Mouse (Mus musculus): ENCODE results near the gene Krt73.

The Krt73 gene

DNA sequence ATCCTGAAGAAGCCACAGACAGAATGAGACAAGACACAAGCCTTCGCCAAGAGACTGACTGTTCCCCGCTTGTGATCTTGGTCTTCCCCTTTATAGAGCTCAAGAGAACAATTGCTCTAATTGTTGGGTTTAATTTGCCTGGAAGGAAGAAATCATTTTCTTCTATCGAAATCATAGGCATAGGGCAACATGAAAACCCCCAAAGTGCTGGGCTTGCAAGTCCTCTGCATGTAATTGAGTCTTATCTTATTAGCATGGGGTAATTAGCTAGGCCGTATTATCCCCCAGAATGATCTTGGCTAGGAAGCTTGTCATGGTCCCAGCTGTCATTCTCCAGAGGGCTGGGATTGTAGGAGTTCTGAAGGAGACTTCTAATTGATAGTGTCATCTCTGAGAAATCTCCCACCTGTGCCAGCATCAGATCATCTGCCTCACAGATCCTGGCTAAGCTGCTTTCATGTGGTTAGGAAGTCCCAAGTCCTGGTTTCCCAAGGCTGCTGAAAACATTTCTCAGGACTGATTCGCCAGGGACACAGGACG, at the start of gene Krt73:
Krt73 (minus strand) TSS at position 51 of the 540 bp plus-strand sequence.
- DNase-seq (ENCODE audit: low spot score in 2 of 2): no peak

DNA sequence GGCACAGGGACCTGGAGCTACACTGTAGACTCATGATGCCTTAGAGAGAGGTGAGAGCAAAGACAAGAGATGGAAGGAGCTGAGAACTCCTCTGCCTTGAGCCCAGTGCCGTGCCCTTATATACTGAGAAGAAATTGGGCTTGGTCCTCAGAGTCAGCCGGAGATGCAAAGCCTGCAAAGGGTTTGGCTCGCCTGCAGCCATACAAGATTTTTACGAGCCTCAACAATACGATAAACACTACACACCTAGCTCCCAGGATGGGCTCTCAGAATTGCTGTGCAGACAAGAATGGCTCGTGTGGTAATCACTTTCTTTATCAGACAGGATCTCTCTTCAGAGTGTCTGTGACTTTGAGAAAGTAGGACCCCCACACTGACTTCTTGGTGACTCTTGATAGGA, 48.5 kb upstream of the Krt73 start, which contains the start of gene Krt1:
Krt1 (minus strand) TSS at position 101 of the 400 bp plus-strand sequence.
- no peak for DNase-seq (ENCODE audit: low spot score in 2 of 2)

DNA sequence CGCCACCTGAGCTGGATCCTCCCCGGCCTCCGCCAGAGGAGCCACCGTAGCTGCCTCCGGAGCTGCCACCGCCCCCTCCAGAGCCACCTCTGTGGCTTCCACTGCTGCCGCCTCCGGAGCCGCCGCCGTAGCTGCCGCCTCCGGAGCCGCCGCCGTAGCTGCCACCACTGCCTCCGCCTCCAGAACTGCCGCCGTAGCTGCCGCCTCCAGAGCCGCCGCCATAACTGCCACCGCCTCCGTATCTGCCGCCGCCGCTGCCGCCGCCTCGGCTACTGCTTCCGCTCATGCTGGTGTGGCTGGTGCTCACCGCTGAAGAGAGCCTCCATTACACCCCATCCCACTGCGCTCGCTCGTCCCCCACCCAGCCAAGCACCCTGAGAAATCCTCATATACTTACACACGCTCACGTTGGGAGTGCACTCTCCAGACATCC, 43.8 kb upstream of the Krt73 start:
- DNase-seq (ENCODE audit: low spot score in 2 of 2): peak in 1 of 2 experiments; percentile 36

DNA sequence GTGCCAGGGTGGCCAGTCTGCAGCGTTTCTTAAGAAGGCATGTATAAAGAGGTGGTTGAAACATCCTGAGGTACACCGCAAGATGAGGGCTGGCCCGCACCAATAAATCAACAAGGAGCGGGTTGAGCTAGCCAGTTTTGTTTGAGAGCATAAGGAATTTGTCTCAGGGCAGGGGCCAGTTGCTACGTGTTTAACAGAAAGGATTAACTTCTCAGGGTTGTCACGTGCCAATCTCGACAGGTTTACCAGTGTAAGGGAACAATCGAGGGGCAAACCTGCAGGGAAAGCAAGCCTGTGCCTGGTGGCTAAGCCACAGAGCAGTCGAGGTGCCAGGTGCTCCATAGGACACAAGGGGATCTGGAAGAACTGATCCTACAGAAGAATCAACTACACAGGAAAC, 41.0 kb upstream of the Krt73 start:
- peak; percentile 32 to 43 for DNase-seq (ENCODE audit: low spot score in 2 of 2)

DNA sequence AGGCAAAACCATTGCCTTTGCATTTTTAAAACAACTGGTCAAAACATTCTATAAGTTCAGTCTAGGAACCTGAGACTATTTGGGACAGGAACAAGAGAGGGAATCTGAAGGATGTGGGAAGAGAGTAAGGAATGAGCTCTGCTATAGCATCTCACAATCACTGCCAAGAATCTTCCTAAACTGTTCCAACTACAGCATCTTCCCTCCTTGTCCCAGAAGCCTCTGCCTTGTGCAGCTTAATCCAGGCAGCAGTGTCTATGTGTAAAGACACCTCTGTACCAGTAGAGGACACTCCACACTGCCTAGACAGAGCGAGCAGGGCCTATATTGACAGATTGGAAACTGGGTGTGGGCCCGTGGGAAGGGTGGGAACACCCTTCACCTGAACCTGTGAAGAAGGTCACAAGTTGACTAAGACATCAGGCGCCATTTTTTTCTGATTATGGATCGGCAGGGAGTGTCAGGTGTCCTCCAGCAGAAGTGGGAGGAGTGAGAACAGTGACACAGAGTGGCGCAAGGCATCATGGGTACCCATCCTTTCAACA, 32.7 kb upstream of the Krt73 start:
- DNase-seq (ENCODE audit: low spot score in 2 of 2): no peak

DNA sequence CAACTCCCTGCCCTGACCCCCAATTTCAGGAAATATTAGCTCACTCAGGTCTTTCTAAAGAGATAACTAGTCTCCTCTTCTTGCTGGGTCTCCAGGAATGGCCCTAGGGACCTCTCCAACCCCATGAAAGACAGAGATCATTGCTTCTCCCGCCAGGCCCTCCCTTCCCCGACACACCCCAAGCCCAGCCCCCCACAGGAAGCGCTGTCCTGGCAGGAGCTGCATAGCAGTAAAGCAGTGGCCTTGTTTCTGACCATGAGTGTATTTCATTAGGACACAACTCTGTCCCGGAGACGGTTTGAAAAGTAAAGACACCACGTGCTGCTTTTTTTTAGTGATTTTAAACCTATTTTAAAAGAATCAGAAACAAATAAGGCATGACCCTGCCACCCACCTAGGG, 31.0 kb upstream of the Krt73 start:
- no peak for DNase-seq (ENCODE audit: low spot score in 2 of 2)

DNA sequence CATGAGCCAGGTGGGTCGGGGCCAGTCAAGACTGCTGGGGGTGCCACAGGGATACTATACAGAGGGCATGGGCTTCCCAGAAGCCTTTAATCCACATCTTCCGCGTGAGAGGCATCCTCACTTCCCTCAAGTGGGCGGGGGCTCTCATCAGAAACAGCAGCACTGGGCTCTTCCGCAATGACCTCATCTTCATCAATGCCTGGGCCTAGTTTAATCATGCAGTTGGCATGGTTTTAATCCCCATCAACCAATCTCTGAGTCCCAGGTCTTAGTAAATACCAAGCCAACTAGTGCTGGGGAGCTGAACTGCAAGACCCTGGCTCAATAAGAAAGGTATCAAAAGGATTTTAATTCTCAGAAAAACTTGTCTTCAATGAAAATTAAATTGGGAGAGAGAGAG, 27.3 kb upstream of the Krt73 start:
- DNase-seq (ENCODE audit: low spot score in 2 of 2): no peak

DNA sequence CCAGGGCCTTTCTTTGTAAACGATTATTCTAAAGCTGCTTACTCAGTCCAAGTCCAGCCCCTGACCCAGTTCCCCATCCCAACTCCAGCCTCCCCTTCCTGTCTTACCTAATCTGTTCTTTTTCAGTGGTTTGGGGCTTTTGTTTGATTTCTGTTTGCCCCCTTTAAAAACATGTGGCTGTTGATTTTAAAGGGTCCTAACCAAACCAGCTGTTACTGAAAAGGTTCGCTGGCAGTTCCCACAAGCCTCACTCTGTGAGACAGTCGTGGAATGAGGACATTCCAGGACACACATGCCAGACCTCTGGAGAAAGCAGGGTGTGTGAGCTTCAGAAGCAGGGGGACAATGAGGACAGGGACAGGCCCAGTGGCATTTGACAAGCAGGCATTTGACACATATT, 19.6 kb upstream of the Krt73 start:
- DNase-seq (ENCODE audit: low spot score in 2 of 2): no peak

DNA sequence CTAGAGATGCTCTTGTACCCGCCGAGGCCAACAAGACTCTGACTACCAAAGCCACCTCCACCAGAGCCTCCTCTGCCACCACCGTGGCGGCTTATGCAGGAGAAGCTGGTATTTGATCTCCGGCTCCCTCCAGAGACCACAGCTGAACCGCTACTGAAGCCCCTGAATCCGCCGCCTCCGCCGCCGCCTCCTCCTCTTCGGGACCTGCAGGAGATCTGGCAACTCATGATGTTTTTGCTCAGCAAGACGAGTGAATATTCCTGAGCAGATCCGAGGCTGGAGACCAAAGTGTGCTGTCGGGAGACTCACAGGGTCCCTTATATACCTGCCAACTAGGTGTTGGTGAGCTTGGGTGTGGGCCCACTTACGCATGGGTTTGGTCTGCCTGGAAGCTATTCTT, 15.7 kb upstream of the Krt73 start, which contains the start of gene Krt2:
Krt2 (minus strand) TSS at position 295 of the 400 bp plus-strand sequence.
- DNase-seq (ENCODE audit: low spot score in 2 of 2): no peak

DNA sequence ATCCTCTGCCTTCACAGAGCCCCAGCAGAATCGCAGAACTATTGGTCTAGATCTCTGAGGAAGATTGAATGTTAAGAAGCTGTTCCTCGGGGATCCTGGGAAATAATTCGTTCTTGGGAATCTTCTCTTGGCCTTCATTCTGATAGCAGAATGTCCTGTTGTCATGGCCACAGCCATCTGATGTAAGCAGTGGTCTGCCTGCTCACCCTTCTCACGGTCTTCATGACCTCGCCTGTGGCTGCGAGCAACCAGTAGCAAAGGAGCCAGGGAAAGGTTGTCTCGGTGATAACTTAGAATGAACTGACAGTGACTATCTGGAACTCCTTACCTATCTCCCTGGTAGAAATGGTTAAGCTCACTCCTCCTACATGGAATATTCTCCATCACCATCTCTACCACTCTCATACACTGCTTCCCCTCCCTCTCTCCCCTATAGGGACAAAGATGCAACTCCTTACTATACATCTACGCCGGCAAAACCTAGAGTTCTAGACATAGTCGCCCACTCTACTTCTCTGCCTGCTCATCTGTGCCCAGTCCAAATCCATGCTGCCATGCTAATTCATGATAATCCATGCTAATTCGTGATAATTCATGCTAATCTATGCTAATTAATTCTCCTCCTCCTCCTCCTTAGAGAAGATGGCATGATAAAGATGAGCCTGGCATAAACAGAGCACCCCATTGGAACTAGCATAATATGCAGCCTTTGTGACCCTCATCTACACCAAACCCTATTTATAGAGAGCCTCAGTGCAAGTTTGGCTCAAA, 1.1 kb upstream of the Krt73 start:
- no peak for DNase-seq (ENCODE audit: low spot score in 2 of 2)

DNA sequence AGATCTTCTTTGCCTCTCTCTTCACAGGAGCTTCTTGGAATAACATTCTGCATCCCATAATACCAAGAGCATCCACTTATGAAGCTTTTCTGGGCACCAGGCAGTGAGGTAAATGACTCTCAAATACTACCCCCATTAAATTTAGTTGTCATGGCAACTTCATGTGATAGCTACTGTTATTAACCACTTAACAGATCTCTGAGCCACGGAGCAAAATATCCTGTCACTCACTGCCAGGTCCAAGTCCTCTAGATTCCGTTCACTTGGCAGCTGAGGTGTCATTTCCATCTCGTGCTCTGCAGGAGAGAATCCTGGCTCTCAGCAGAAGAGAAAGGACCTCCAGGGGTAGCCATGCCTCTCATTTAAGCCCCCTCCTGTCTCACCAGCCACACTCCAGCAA, 11.3 kb downstream of the Krt73 start:
- DNase-seq (ENCODE audit: low spot score in 2 of 2): no peak

DNA sequence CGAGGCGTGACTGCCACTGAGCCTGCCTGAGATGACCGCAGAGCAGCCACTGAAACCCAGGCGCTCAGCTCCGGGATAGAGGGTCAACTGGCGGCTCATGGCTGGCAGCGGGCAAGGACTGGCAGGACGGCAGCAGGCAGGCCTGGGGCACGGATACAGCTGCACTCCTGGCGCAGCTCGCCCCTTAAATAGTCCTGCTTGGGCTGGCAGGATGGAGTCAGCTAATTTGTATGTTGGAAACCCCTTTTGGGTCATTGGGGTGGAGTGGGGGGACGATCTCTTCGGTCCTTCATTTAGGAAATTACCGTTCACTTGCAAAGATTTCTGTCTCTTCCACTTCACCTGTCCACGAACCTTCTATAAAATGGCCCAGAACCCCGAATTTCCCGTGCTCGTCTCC, 15.8 kb downstream of the Krt73 start, which contains the start of gene Krt72:
Krt72 (minus strand) TSS at position 101 of the 400 bp plus-strand sequence.
- DNase-seq (ENCODE audit: low spot score in 2 of 2): no peak

DNA sequence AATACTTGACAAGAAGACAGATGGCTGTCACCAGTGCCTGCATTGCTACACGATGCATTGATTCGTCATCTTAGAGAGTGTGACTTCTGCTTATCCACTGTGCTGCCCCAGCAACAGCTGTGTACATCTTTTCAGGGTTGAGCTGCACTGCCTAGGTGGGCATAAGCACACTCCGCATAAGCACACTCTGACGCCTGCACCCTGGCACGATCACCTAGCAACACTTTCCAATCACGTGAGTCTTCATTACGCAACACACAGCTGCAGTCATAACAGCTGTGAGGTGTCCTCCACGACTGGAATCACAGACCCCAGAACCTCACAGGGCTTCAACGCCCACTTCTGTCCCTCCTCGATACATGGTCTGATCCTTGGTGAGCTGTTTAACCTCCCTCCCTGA, 28.7 kb downstream of the Krt73 start:
- no peak for DNase-seq (ENCODE audit: low spot score in 2 of 2)

DNA sequence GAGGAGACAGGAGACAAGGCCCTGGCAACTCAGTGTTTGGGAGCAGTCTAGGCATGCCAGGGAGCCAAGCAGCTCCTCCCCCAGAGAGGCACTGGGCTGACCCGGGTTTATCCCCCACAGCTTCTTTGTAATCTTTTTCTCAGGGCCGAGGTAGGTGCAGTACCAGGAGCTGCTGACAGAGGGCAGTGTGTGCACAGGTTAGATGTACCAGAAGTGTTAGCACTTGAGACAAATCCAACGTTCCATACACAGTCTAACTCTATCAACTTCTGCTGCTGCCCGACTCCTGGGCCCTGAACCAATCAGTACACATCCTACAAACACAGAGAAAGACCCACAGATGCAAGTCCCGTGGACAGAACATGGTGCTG, 29.4 kb downstream of the Krt73 start:
- DNase-seq (ENCODE audit: low spot score in 2 of 2): peak; percentile 92 to 93

DNA sequence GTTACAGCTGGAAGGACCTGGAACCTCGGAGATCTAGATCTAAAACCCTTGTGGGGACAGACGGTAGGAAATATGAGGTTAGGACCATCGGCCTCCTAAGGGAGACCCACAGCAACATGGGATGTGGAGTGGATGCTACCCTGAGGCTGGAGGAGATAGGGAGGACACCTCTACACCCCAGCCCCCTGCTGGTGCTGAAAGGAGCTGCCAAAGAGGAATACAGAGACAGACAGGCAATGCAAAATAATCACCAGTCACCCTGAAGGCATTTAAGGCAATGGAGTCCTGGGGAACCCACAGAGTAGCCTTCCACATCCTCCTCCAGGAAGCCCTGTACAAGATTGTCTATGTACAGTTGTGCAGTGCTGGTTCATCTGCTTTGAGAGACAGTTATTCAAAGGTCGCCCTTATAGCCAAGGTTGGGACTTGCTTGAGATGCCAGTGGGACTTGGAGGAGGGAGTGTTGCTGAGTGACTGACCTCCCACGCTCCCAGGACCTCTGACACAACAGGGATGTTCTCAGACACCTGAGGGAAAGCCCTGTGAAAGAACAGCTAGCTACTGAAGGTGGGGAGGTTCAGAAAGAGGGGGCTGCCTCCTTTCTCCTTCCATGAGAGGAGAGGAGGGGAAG, 30.0 kb downstream of the Krt73 start:
- peak; percentile 28 to 37 for DNase-seq (ENCODE audit: low spot score in 2 of 2)

DNA sequence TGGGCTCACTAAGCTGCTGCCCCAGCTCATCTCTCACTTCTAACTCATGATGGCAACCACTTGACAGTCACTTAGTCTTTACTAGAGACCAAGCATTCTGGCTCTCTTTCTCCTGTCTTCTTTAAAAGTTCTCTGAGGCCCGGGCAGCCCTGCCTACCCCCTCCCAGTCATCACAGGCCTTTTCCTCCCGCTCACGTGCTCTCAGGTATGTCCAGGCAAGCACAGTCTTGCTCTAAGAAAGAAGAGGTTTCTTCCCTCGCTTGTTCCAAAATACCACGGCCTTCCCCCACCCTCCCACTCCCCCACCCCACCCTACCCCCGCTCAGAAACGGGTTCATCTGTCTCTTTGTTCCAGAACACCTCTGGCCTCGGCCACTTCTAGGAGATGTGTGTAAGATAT, 31.9 kb downstream of the Krt73 start:
- peak; percentile 19 to 31 for DNase-seq (ENCODE audit: low spot score in 2 of 2)
